Mouse (Mus musculus) activated CD4-positive, CD25-positive, alpha-beta regulatory T cell, adult 4 months (primary cell): ENCODE measurements around the gene Agbl5. TPM values are rescaled to one million over a fixed set of nuclear protein-coding genes. Genes with fewer than 3 reads are reported as not detected.

Source experiments
- ATAC-seq: one replicate; pipeline ENCODE4 v1.8.0; 2017
- polyA plus RNA-seq, 2 experiments: library from polyadenylated mRNA; unstranded; fragments of 100-300 nt; shearing (Covaris generic); gene quantifications; one replicate each; pipeline ENCODE4 v1.2.1; 2017

The Agbl5 gene
- polyA plus RNA-seq, 2 experiments from 2014 or later: 4.6 to 6.5 TPM

DNA sequence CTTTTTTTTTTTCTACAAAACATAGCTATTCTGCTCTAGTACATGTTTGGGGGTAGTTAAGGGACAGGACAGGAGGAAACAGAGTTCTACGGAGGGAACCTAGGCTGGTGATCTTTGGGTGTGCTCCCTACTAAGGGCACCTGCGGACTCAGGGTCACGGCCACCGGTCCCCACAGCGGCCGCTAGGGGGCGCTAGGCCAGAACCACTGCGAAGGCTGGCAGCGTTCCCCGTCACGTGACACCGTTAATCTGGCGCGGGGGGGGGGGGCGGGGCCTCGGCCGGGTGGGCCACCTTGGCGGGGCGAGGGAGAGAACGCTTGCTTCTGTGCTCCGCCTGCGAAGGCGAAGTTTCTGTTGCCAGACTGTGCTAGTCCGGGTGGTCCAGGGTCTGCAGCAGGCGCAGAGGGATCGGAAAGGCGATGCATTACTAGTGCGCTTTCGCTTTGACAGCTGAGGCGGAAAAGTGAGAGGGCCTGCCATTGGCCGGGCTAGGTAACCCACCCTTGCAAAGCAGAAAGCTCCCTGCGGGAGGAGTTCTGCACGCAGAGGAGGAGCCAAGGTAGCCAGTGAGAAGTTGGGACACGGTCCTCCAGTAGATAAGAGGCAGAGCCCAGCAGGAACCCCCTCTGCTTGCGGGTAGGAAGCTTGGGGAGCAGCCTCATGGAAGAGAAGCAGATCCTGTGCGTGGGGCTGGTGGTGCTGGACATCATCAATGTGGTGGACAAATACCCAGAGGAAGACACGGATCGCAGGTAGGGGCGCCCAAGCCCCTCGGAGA, 33.0 kb downstream of the Agbl5 start, which contains the start of gene Khk:
TSS of gene Khk (plus strand) at position 176 of the 778 bp plus-strand sequence.
- ATAC-seq: peak; percentile 86

DNA sequence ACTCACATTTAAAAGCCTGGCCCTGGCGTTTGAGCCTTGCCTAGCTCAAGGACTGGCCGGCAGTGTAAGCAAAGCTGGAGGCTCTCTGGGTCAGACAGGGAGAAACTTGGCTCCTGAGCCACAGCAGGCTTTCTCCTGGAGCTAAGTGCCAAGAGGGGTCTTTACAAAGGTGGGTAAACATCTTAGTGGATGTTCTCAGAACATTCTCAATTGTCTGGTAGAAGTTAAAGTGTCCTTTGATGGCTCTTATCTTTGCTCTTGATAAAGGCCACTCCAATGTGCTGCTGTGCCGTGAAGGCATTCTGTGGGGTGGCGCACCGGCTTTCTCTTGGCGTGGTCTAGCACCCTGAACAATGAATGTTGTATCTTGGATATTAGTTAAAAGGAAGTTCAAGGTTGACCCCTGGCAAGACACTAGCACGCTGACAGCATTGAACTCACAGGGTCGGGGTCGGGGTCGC, 34.1 kb downstream of the Agbl5 start:
- ATAC-seq: no peak

DNA sequence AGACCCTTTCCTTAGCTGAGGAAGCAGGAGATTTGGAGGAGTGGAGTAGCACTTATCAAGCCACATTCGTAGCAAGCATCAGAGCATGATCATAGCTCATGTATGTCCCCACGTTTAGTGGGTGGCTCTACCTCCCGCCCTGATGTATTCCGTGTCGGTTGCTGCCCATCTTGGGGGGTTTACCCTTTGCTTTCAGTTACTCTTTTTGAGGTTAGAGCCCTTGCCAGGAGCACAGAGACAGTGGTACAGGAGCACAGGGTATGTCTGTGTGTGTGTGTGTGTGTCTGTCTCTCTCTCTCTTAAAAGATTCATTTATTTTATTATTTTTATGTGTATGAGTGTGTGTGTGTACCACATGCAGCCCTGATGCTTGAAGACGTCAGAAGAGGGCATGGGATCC, 34.6 kb downstream of the Agbl5 start:
- ATAC-seq: no peak

DNA sequence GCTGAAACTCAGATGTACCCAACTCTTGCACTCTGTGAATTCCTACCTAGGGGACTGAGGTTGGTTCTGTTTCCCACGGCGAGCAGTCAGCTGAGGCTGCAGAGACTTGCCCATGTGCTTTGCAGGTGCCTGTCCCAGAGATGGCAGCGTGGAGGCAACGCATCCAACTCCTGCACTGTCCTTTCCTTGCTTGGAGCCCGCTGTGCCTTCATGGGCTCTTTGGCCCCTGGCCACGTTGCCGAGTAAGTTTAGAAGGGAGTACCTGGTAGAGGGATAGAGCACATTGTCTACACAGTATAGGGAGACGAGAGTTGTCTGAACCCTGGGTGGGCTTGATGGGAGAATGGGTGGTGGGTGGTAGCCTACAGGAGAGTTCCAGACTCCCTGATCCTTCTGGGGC, 36.1 kb downstream of the Agbl5 start:
- no peak for ATAC-seq

DNA sequence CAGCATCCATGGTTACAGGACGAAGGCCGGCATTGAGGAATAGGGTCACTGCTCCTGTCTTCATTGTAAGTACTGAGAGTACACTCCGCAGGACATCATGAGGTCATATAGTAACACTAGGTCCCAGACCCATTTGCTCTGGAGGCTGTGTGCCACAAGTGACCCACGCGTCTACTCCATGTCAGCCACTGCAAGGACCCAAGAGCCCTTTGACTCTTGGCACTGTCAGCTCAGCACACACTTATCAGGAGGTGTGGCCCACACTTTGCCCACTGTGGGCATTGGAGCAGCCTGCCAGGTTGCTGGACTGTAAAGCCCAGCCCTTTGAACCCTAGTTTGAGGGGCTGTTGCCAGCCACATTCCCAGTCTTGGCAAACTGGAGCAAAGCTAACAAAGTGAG, 36.7 kb downstream of the Agbl5 start:
- ATAC-seq: no peak

DNA sequence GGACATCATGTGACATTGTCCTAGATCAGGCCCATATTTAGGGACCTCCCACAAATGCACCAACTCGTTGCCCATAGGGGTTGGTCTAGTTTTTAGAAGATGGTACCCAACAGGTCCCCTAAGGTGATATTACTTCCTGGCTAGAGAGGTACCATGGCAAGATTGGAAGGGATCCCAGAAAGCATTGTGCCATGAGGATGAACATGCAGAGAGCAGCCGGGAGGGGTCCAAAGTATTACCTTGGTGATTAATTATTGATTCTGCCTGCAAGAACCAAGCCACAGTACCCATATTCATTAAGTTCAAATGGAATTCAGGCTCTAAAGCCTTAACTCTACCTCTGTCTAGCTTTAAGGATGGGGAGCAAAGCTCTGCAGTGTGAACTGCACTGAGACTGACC, 37.6 kb downstream of the Agbl5 start:
- ATAC-seq: no peak

DNA sequence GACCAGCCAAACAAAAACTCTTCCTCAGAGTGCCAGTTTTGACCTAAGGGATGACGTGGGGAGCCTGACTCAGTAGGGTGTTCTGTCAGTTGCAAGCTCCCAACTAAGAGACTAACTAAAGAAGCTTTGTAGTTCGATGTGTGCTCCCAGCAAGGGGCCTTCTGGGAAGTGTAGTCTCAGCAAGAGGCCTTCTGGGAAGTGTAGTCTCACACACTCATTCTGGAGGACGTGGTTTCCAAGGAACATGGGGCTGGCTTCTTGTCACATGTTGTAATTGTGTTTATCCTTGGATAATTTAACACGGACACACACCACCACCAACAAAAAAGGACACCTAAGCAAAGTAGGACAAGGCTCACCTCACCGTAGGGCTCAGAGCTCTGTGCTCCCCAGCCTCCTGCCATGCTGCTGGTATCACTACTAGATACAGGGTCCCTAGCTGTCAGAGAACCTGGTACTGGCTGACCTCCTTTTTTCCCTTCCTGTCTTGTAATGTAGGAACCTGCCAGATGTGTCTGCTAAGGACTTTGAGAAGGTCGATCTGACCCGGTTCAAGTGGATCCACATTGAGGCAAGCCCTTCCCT, 39.5 kb downstream of the Agbl5 start:
- no peak for ATAC-seq

DNA sequence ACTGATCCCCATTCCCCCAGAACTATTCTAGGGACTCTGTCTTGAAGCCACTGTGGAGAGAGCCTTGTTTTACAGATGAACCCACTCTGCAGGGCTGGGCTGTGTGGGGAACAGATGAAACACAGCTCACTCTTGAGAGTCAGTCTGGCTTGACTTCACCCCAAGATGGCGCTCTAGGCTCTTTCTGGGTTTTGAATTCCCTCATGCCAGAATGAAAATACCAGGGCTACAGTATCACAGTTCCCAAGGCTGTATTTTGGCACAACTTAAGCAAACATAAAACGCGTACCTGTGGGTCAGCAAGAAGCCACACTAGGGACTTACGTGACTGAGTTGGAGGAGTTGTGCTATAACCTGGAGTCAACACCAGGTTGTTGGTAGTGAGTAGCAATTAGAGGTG, 41.6 kb downstream of the Agbl5 start:
- peak; percentile 19 for ATAC-seq

DNA sequence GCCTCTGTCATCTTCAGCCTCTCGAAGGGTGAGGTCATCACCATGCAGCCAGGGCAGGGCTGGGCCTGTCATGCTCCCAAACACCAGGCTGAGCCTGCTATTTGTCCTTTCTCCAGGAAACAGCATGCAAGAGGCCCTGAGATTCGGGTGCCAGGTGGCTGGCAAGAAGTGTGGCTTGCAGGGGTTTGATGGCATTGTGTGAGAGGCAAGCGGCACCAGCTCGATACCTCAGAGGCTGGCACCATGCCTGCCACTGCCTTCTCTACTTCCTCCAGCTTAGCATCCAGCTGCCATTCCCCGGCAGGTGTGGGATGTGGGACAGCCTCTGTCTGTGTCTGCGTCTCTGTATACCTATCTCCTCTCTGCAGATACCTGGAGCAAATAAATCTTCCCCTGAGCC, 42.4 kb downstream of the Agbl5 start:
- ATAC-seq: no peak

DNA sequence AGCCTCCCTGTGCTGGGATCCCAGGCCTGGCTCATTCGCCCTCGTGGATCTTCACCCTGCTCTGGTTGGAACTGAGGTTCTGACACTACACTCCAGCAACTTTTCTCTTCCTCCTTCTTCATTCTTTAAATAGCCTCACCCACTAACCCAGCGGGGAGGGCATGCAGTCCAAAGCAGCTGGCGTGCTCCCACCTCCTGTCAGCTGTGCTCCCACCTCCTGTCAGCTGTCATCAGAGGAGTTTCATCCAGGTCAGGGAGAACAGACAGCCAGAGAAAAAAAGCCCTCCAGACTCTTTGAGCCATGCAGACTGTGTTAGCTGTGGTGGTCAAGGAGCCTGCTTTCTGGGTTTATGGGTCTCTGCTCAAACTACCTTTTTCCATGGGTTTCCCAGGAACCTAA, 42.9 kb downstream of the Agbl5 start:
- ATAC-seq: no peak

DNA sequence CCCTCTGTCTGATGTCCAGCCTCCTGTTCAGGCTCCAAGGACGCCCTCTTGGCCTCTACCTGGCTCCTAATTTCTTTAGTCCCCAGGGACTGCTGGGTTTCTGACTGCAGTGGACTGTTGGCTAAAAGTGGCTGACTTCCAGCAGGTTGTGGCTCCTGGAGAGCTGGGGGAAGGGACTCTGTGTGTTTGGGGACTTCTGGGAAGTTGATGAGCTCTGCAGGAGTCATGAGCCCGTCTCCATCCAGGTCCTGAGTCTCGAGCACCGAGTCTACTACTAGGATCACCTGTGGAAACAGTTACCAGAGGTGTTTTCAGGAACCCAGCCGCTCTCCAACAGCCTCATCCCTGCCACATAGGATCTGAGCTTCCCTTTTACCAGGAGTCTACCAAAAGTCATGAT, 45.2 kb downstream of the Agbl5 start:
- no peak for ATAC-seq

DNA sequence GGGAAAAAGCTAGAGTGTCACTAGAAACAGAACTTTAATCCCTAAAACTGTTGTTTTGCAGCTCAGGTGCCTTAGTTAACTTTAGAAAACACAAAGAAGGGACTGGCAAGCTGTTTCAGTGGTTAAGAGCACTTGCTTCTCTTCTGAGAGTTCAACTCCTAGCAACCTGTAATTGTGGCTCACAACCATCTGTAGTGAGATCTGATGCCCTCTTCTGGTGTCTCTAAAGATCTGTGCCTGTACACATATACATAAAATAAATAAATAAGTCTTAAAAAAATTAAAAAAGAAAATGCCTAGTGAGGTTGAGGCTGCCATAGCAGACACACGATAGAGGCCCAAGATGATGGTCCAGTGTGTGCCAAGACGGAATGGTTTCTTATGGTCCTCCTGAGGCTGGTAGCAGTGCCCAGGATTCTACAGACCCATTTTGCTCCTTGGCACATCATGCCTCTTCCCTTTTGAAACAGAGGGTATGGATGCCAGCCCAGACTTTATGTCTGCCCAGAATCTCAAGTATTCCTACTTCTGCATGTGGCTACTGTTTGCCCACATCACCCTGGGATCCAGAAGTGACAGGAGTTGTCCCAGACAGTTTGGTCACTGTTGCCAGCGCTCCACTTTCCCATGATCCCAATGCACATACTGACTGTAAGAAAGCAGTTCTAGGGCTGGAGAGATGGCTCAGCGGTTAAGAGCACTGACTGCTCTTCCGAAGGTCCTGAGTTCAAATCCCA, 46.4 kb downstream of the Agbl5 start:
- no peak for ATAC-seq

DNA sequence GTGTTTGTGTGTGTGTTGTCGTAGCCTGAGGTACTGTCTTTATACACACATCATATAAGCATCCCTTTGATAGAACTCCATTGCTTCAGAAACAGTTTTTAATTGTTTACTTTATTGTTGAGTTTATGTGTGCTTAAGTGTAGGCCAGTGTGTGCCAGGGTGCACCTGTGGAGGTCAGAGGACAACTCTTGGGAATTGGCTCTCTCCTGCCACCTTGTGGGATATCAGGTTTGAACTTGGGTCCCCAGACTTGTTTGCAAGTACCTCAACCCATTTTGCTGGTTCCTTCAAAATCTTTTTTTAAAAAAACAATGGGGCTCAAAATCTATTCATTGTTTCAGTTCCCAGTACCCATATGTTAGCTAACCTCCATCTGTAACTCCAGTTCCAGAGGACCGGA, 54.5 kb downstream of the Agbl5 start:
- ATAC-seq: no peak

DNA sequence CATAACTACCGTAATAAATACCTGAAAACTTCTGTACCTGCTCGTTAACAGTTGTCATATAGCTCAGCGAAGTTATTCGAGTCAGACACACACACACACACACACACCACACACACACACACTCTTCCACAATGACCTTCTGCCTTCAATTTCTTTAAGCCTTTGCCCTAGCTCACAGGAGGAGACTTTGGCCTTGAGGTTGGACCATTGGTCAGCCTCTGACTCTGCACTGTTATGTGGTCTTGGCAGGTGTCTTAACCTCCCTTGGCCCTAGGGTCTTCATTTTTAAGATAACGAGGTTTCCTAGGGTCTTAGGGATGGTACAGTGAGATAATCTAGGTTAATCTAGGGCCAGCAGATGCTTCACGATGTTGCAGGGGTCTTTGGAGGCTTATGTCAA, 55.9 kb downstream of the Agbl5 start:
- ATAC-seq: no peak

DNA sequence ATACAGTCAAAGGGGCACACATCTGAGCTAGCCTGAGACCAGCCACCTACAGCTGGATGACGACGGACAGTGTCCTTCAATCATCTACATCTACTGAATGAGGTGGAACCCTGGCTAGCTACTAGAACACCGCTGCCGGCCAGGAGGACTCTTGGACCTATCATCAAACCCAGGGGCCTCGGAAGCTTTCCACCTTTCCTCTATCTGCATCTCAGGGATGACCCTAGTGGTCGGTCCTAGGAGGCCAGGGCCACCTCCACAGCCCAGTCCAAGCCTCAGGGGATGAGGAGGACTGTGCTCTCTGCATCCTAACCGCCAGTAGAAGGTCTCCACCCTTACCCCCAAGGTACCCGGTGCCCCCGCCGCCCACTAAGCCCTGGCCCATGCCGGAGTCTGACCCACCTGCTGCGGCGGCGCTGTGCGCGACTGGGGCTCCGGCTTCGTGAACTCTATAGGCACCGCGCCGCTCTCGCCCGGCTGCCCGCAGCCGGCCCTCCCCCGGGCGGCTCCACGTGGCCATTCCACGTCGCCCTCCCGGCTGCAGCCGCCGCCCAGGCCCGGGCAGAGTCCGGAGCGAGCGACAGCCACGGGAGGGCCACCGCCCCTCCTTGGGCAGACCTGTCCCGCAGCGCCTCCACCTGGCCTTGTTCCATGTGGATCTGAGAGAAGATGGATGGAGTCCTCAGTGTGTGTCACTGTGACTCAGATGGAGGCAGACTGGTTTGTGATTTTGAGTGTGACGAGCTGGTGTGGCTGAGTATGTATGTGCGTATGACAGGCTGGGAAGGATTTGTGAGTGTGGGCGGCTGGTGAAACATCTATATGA, 56.7 kb downstream of the Agbl5 start, which contains the start of gene Cgref1:
TSS of gene Cgref1 (minus strand) at position 636 of the 826 bp plus-strand sequence.
- no peak for ATAC-seq

DNA sequence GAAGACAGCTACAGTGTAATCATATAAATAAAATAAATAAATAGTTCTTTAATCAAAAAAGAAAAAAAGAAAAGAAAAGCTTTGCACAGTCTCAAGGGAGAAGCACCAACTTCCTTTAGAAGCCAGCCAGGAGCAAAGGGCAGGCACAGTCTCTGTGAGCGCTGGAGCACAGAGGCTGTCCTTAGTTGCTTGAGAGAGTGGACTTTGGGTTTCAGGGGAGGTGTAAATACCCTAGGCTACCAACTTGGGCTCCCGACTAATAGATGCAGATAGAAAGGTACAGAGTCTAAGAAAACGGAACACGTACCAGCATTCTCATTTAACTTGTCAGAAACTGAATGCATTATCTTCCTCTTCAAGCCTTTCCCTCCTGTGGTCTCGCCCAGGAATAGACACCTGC, 60.1 kb downstream of the Agbl5 start:
- no peak for ATAC-seq

DNA sequence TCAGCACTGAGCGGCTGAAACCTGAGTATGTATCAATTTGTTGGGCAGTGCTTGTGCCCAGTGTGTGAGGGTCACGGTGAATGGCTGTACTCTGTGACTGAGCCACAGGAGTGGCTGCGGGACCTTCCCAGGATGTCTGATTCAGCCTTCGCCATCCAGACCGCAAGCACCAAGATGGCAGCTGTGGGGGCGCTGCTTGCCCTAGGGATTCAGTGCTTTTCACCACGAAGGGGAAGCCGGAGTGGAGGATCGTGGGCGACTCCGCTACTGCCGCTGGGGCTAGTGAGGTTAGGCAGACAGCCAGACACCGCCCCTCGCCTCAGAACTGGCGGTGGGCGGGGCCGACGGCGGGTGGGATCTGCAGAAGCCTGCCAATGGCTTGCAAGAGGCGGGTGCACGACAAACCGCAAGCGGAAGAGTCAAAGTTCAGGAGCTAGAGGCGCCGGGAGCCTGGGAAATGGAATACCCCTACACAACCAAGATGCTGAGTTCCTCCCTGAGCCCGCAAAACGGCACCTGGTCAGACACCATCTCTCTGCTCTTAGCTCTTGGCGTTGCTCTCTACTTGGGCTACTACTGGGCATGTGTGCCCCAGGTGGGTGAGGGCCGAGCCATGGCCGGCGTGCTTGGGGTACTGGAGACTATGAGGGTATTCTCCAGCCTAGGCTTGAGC, 61.3 kb downstream of the Agbl5 start:
- peak; percentile 92 for ATAC-seq

DNA sequence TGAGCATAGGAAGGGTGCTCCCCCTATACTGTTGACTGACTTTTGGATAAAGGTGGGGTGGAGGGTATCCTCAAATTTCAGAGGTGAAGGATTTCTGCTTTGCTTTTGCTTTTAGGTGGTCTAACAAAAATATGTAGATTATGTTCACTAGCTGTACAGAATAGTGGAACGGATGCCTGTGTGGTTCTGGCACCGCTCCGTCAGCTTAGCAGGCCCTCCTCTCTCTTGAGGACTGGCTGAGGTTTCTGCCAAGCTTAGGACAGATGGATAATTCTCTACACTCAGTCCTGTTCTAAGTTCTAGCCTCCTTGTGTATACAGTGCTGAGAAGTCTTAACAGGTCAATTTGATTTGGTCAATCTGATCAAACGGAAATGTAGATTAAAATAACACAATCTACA, 62.0 kb downstream of the Agbl5 start:
- ATAC-seq: no peak

DNA sequence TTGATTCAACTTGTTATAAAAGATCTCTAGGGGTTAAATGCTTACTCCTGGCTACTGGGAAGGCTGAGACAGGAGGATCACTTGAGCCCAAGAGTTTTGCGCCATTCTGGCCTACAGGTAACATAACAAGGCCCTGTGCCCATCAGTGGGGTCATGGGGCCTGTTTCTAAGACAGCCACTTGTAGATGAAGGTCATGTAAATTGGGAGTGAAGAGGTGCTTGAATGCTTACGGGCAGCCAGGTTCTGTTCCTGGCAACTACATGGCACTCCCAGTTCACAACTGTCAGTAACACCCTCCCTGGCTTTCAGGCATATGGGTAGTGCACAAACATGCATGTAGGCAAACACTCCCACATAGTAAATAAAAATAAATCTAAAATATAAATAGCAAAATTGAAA, 62.4 kb downstream of the Agbl5 start:
- ATAC-seq: no peak

DNA sequence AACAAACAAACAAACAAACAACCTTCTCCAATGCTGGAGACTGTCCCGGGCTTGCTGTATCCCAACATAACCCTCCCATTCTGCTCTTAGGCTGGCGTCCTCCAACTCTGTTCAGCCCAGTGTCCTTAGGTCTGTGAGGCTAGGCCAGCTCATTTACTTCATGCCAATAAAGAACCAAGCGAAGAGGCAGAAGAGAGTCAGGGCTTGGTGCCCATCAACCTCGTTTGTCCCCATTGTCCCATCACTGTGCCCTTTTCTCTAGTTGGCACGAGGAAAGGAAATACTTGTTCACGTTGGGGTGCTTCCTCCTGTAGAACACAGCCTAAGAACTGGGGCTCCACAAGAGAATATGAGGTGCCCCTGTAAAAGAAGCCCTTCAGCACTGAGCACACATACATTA, 63.2 kb downstream of the Agbl5 start:
- no peak for ATAC-seq

DNA sequence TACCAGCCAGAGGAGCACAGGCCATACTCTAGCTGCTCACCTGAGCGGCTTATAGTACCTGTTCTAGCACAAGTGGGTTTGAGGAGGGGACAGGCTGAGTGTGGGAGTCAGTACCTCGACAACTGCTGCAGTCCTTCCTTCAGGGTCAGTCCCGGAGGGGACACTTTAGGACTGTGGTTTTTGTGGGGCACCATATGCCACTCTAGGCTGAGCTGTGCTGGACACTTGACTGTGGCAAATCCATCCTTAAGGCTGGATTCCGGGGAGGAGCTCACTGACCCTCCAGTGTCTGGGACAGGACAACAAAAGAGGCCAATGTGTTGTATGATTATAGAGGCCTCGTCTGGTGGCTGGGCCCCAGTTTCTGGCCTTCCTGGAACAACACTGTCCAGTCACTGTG, 64.1 kb downstream of the Agbl5 start:
- no peak for ATAC-seq

DNA sequence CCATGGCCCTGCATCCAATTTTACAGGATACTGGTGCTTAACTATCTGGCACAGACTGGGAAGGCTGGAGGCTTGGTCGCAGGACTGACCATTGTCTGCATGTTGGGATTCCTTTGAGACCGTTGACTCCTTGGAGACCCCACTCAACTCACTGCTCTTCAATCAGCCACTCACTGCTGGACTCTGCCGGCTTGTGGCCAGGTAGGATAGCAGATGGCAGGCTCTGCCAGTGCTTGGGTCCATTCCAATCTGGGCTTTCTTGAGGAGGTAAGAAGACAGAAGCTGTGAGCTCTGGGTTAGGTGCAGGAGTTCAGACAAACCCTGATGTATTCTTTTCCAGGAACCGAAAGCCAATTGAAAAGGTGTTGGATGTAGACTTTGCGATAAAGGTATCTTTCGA, 65.6 kb downstream of the Agbl5 start:
- no peak for ATAC-seq
